Mouse (Mus musculus): Measurements from ENCODE around the gene Bcl11b. TPM values are rescaled to one million over a fixed set of nuclear protein-coding genes. Genes with fewer than 3 reads are reported as not detected.

Gene Bcl11b
- polyA plus RNA-seq, 1 experiment from 2014 or later, result 3.8 TPM

- no peaks in the 10 kb centered on the region for H3K27me3 ChIP-seq
- no peak overlapping the region for H3K4me2 ChIP-seq
- no peak overlapping the region for H3K9ac ChIP-seq
- no peaks in the 10 kb centered on the region for H3K36me3 ChIP-seq
- no peaks in the 10 kb centered on the region for H3K9me3 ChIP-seq (replicated peaks)
- peaks cover 53% of the 10 kb centered on the region for H3K4me1 ChIP-seq
- WGBS, result 69% methylated on average over 8 of the region's 8 CpGs
- ATAC-seq (replicated peaks; ENCODE audit: low FRiP score), result no peak
- H3K27ac ChIP-seq, result no peak overlapping the region
- no peak overlapping the region for H3K4me3 ChIP-seq (replicated peaks)
Measured at GRCm38 (mm10) chr12:107969126-107969525, 34.3 kb downstream of the Bcl11b start.

GRCm38 (mm10) chr12:107968331-107968730 lies 35.1 kb downstream of the Bcl11b start:
- ATAC-seq (replicated peaks; ENCODE audit: low FRiP score), result no peak
- no peak overlapping the region for H3K27ac ChIP-seq
- H3K27me3 ChIP-seq, result no peaks in the 10 kb centered on the region
- no peak overlapping the region for H3K4me3 ChIP-seq (replicated peaks)
- H3K9me3 ChIP-seq (replicated peaks), result no peaks in the 10 kb centered on the region
- H3K4me1 ChIP-seq, result peaks cover 53% of the 10 kb centered on the region
- H3K36me3 ChIP-seq, result no peaks in the 10 kb centered on the region
- 88% methylated on average over 3 of the region's 3 CpGs for WGBS
- H3K4me2 ChIP-seq, result no peak overlapping the region
- H3K9ac ChIP-seq, result no peak overlapping the region

- H3K4me2 ChIP-seq, result no peak overlapping the region
- H3K4me1 ChIP-seq, result peaks cover 53% of the 10 kb centered on the region
- no peak overlapping the region for H3K4me3 ChIP-seq (replicated peaks)
- H3K27me3 ChIP-seq, result no peaks in the 10 kb centered on the region
- 80% methylated on average over 7 of the region's 7 CpGs for WGBS
- H3K9me3 ChIP-seq (replicated peaks), result no peaks in the 10 kb centered on the region
- H3K27ac ChIP-seq, result no peak overlapping the region
- H3K9ac ChIP-seq, result no peak overlapping the region
- no peaks in the 10 kb centered on the region for H3K36me3 ChIP-seq
- ATAC-seq (replicated peaks; ENCODE audit: low FRiP score), result no peak
Measured at GRCm38 (mm10) chr12:107967026-107967425, 36.4 kb downstream of the Bcl11b start.

- ATAC-seq (replicated peaks; ENCODE audit: low FRiP score), result no peak
- Histone ChIP-seq H3K9ac (no peak overlapping the region), H3K27ac (no peak overlapping the region), H3K4me2 (no peak overlapping the region), H3K9me3 (replicated peaks) (no peaks in the 10 kb centered on the region), H3K4me1 (peaks cover 67% of the 10 kb centered on the region), H3K36me3 (no peaks in the 10 kb centered on the region), H3K27me3 (no peaks in the 10 kb centered on the region), H3K4me3 (replicated peaks) (no peak overlapping the region)
- WGBS, result 69% methylated on average over 12 of the region's 12 CpGs
Measured at GRCm38 (mm10) chr12:107965103-107965502, 38.3 kb downstream of the Bcl11b start.

- no peak for ATAC-seq (replicated peaks; ENCODE audit: low FRiP score)
- WGBS, result 84% methylated on average over 14 of the region's 14 CpGs
Measured at GRCm38 (mm10) chr12:107964396-107965085, 38.9 kb downstream of the Bcl11b start.

GRCm38 (mm10) chr12:107962852-107963251 lies 40.5 kb downstream of the Bcl11b start:
- Histone ChIP-seq H3K4me1 (peaks cover 62% of the 10 kb centered on the region), H3K4me3 (replicated peaks) (no peak overlapping the region), H3K4me2 (no peak overlapping the region), H3K27me3 (no peaks in the 10 kb centered on the region), H3K36me3 (no peaks in the 10 kb centered on the region), H3K27ac (no peak overlapping the region), H3K9me3 (replicated peaks) (no peaks in the 10 kb centered on the region), H3K9ac (no peak overlapping the region)
- WGBS, result 23% methylated on average over 7 of the region's 7 CpGs
- ATAC-seq (replicated peaks; ENCODE audit: low FRiP score), result no peak

More at GRCm38 (mm10) chr12:107964396-107965085, 38.9 kb downstream of the Bcl11b start:
- no peaks in the 10 kb centered on the region for H3K27me3 ChIP-seq
- H3K36me3 ChIP-seq, result no peaks in the 10 kb centered on the region
- H3K9ac ChIP-seq, result no peak overlapping the region
- no peak overlapping the region for H3K27ac ChIP-seq
- H3K4me1 ChIP-seq, result peaks cover 66% of the 10 kb centered on the region
- H3K4me2 ChIP-seq, result no peak overlapping the region
- H3K9me3 ChIP-seq (replicated peaks), result no peaks in the 10 kb centered on the region
- H3K4me3 ChIP-seq (replicated peaks), result no peak overlapping the region

GRCm38 (mm10) chr12:107961843-107962242 lies 41.6 kb downstream of the Bcl11b start:
- H3K9ac ChIP-seq, result no peak overlapping the region
- no peaks in the 10 kb centered on the region for H3K36me3 ChIP-seq
- no peak for ATAC-seq (replicated peaks; ENCODE audit: low FRiP score)
- H3K9me3 ChIP-seq (replicated peaks), result no peaks in the 10 kb centered on the region
- H3K4me1 ChIP-seq, result peaks cover 60% of the 10 kb centered on the region
- no peak overlapping the region for H3K4me2 ChIP-seq
- peak overlapping the region; percentile 37; the same call in 1 of the 2 replicates for H3K27ac ChIP-seq
- WGBS, result 44% methylated on average over 15 of the region's 15 CpGs
- no peak overlapping the region for H3K4me3 ChIP-seq (replicated peaks)
- H3K27me3 ChIP-seq, result no peaks in the 10 kb centered on the region

GRCm38 (mm10) chr12:107960789-107961491 lies 42.5 kb downstream of the Bcl11b start:
- 37% methylated on average over 12 of the region's 12 CpGs for WGBS
- Histone ChIP-seq H3K9ac (no peak overlapping the region), H3K9me3 (replicated peaks) (no peaks in the 10 kb centered on the region), H3K27ac (peak overlapping the region; percentile 37), H3K36me3 (no peaks in the 10 kb centered on the region), H3K4me3 (replicated peaks) (no peak overlapping the region), H3K4me2 (peak overlapping the region; percentile 25; the same call in 1 of the 2 replicates), H3K4me1 (peaks cover 57% of the 10 kb centered on the region), H3K27me3 (no peaks in the 10 kb centered on the region)
- peak; percentile 61; the same call in 1 of the 2 replicates for ATAC-seq (replicated peaks; ENCODE audit: low FRiP score)

GRCm38 (mm10) chr12:107960365-107960764 lies 43.0 kb downstream of the Bcl11b start:
- WGBS, result 63% methylated on average over 14 of the region's 14 CpGs
- ATAC-seq (replicated peaks; ENCODE audit: low FRiP score), result no peak
- Histone ChIP-seq H3K4me2 (no peak overlapping the region), H3K27me3 (no peaks in the 10 kb centered on the region), H3K9me3 (replicated peaks) (no peaks in the 10 kb centered on the region), H3K36me3 (no peaks in the 10 kb centered on the region), H3K4me3 (replicated peaks) (no peak overlapping the region), H3K9ac (no peak overlapping the region), H3K4me1 (peaks cover 51% of the 10 kb centered on the region), H3K27ac (no peak overlapping the region)

GRCm38 (mm10) chr12:107959872-107960271 lies 43.5 kb downstream of the Bcl11b start:
- Histone ChIP-seq H3K27ac (no peak overlapping the region), H3K4me3 (replicated peaks) (no peak overlapping the region), H3K9ac (no peak overlapping the region), H3K4me2 (no peak overlapping the region), H3K4me1 (peaks cover 48% of the 10 kb centered on the region), H3K27me3 (no peaks in the 10 kb centered on the region), H3K9me3 (replicated peaks) (no peaks in the 10 kb centered on the region), H3K36me3 (no peaks in the 10 kb centered on the region)
- no peak for ATAC-seq (replicated peaks; ENCODE audit: low FRiP score)
- WGBS, result 50% methylated on average over 8 of the region's 8 CpGs

GRCm38 (mm10) chr12:107953044-107953684 lies 50.2 kb downstream of the Bcl11b start:
- peaks cover 40% of the 10 kb centered on the region for H3K4me1 ChIP-seq
- no peaks in the 10 kb centered on the region for H3K9me3 ChIP-seq (replicated peaks)
- no peaks in the 10 kb centered on the region for H3K27me3 ChIP-seq
- WGBS, result 83% methylated on average over 16 of the region's 16 CpGs
- no peaks in the 10 kb centered on the region for H3K36me3 ChIP-seq
- H3K4me2 ChIP-seq, result peak overlapping the region; percentile 49
- ATAC-seq (replicated peaks; ENCODE audit: low FRiP score), result no peak
- no peak overlapping the region for H3K9ac ChIP-seq
- no peak overlapping the region for H3K27ac ChIP-seq
- H3K4me3 ChIP-seq (replicated peaks), result no peak overlapping the region

- Histone ChIP-seq H3K9ac (no peak overlapping the region), H3K4me3 (replicated peaks) (peak overlapping the region; percentile 19; the same call in 1 of the 2 replicates), H3K9me3 (replicated peaks) (no peaks in the 10 kb centered on the region), H3K27ac (no peak overlapping the region), H3K27me3 (no peaks in the 10 kb centered on the region), H3K4me1 (peaks cover 40% of the 10 kb centered on the region), H3K36me3 (no peaks in the 10 kb centered on the region), H3K4me2 (peak overlapping the region; percentile 49)
- peak; percentile 33; the same call in 1 of the 2 replicates for ATAC-seq (replicated peaks; ENCODE audit: low FRiP score)
- WGBS, result 34% methylated on average over 20 of the region's 20 CpGs
Measured at GRCm38 (mm10) chr12:107952318-107952724, 51.1 kb downstream of the Bcl11b start.

Measured in kidney, embryonic 15.5 days (tissue).